Mouse (Mus musculus) macrophage (primary cell): ENCODE data around the gene Gm45062. TPM values are rescaled to one million over a fixed set of nuclear protein-coding genes. Genes with fewer than 3 reads are reported as not detected.

Source experiments
- H3K27ac ChIP-seq: fragments of 350-480 bp; formaldehyde crosslinking; 2 replicates; pipeline ENCODE4 v1.9.0; 2021
- H3K36me3 ChIP-seq: fragments of 350-480 bp; formaldehyde crosslinking; 2 replicates; pipeline ENCODE4 v1.9.0; 2021; ENCODE audit errors: inconsistent target
- H3K4me3 ChIP-seq: fragments of 350-480 bp; formaldehyde crosslinking; 2 replicates; pipeline ENCODE4 v1.9.0; 2021; ENCODE audit errors: inconsistent target
- H3K79me2 ChIP-seq: fragments of 350-480 bp; formaldehyde crosslinking; 2 replicates; pipeline ENCODE4 v1.9.0; 2021; ENCODE audit errors: inconsistent target
- WGBS: methylation state at CpG from one replicate; pipeline ENCODE4 v1.1.7; 2026; ENCODE audit warnings: inconsistent platforms; ENCODE audit not compliant: missing documents; 5-methylcytosine and 5-hydroxymethylcytosine counted together
- polyA plus RNA-seq: library from polyadenylated mRNA; stranded (reverse); fragments of 250-400 nt; gene quantifications from 3 replicates; pipeline ENCODE4 v1.2.4, GENCODE M21; 2018; ENCODE audit warnings: inconsistent platforms

Gm45062 gene
- polyA plus RNA-seq, 1 experiment from 2014 or later = 2.7 TPM

DNA sequence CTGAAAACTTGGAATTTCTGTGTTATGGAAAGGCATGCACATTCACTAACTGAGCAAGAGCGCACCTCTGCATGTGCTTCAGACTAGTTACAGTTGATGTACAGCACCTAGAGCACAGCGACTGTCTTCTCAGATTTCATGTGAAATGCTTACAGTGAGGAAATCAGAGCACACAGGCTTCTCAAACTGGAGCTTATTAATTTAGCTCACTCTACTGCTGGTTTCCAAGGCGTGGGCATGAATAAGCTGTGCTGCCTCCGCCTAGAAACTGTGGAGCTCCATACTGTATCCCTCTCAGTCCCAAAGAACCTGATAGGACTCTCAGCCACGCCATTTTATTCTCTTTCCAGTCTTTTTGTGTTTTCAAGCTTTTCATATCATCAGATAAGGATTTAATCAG lies 143.9 kb downstream of the Gm45062 start:
- Histone ChIP-seq H3K79me2 (no peaks in the 10 kb centered on the region), H3K4me3 (no peak overlapping the region), H3K27ac (no peak overlapping the region), H3K36me3 (no peaks in the 10 kb centered on the region)
- 96% methylated on average over 5 of the region's 5 CpGs for WGBS

DNA sequence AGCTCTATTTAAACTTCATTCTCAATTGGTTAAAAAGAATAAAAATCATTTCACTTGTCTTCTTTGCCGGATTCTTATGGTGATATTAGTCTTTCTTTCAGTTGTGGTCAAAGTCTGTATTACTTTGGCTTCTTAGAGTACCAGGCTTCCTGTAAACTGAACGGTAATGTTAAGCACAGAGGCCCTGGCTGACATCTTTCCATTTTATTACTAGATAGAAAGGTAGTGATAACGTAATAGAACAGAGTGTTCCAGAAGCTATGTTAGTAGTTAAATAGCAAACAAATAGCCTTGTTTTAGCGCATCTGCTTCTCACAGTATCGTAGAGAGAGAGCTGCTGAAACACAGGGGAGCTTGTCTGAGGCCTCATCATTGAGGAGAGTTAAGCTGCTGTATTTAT lies 146.6 kb downstream of the Gm45062 start:
- H3K36me3 ChIP-seq = no peaks in the 10 kb centered on the region
- H3K4me3 ChIP-seq = no peak overlapping the region
- no peak overlapping the region for H3K27ac ChIP-seq
- H3K79me2 ChIP-seq = no peaks in the 10 kb centered on the region
- 96% methylated on average over 5 of the region's 5 CpGs for WGBS

DNA sequence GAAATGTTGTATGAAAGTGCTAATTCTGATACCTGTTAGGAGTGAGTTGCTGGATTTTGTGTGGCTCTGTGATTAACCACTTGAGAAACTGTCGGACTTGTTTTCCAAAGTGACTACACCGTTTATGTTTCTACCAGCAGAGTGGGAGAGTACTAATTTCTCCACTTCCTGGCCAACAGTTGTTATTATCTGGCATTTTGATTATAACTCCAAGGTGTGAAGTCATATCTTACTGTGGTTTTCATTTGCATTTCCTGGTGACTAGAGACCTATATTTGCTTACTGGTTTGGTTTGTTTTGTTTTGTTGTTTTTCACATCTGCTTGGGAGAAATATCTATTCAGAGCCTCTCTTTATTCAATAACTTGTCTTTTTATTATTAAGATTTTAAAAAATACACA lies 149.1 kb downstream of the Gm45062 start:
- 88% methylated on average over 2 of the region's 2 CpGs for WGBS
- H3K36me3 ChIP-seq = no peaks in the 10 kb centered on the region
- H3K79me2 ChIP-seq = no peaks in the 10 kb centered on the region
- H3K4me3 ChIP-seq = no peak overlapping the region
- no peak overlapping the region for H3K27ac ChIP-seq

DNA sequence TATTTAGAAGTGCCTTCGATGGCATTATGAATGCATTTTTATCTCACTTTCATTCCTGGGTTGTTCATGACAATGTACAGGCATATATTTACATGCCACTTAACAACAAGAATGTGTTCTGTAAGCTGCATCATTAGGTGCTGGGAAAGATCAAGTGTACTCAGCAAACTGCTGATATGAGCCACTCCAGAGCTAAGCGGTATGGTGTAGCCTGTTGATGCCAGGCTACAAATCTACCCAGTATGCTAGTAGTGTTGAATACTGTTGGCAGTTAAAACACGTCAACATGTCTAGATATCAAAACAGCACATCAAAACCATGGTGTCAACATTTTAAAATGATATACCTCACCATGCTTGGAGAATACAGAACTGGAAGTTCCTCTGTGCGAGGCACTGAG lies 150.6 kb downstream of the Gm45062 start:
- Histone ChIP-seq H3K79me2 (no peaks in the 10 kb centered on the region), H3K27ac (no peak overlapping the region), H3K4me3 (no peak overlapping the region), H3K36me3 (no peaks in the 10 kb centered on the region)
- 94% methylated on average over 4 of the region's 4 CpGs for WGBS

DNA sequence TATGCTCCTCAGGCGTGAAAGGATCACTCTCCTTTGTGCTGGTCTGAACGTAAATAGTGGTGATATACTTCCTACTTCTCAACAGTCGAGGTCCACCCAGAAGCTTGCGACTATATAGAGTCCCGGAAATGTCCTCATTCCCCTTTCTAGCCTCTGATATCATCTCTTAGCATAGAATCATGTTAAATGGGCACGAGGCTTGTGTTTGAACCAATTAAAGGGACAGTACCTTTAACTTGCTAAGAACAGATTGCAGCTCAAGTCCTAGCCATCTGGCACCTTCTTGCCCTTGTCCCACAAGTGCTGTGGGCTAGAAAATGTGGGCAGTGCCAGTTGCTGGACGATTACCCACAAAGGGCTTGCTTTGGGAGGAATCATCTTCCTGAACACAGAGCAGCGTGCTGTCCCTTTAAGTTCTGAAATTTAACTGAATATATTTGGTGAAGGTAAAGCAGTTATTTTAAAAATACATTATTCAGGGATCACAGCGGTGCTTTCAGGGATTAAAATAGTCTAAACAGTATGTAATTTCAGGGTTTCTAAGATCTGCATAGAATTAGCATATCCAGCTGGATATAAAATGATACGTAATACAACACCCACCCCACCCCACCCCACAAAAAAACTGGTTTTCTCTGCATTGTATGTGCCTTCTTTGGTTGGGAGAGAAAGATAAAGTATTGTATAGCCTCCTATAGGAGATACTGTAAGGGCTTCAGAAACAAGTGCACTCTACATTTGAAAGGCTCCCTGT lies 153.8 kb downstream of the Gm45062 start:
- WGBS = 75% methylated on average over 9 of the region's 10 CpGs
- Histone ChIP-seq H3K4me3 (no peak overlapping the region), H3K27ac (peak overlapping the region; percentile 65), H3K79me2 (no peaks in the 10 kb centered on the region), H3K36me3 (no peaks in the 10 kb centered on the region)

DNA sequence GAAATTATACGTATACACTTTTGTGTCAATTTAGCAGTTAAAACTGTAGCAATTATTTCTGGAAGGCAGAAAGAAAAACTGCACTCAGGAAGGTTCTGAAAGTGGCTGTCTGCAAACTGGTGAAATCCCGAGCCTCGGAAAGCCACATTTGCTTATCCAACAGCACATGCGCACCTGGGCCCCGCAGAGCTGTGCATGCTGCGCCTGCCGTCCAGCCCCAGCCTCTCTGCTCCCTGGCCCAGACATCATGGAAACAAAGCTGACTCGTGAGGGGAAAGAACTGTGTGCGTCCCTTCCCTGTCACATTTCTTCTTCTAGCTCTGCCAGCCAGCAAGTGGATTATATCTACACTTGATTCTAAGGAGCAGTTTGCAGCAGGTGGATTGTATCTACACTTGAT lies 154.8 kb downstream of the Gm45062 start:
- Histone ChIP-seq H3K4me3 (no peak overlapping the region), H3K79me2 (no peaks in the 10 kb centered on the region), H3K36me3 (no peaks in the 10 kb centered on the region), H3K27ac (no peak overlapping the region)
- WGBS = over 99% methylated on average over 9 of the region's 9 CpGs

DNA sequence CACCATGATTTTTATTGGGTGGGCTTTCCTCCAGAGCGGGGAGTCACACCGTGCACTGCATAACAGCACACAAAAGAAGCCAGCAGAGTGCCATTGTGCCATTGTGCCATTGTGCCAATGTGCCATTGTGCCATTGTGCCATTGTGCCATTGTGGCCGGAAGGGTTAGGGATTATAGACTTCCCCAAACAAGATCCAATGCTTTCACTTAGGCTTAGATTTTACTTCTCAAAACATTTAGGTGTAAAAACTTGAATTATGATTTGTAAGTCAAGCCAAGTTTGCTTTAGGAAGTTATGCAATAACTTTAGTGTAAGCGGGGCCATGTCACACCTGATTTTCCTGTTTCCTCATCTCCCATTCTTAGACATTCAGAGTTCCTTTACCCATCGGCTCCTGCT lies 156.6 kb downstream of the Gm45062 start:
- Histone ChIP-seq H3K36me3 (no peaks in the 10 kb centered on the region), H3K4me3 (no peak overlapping the region), H3K27ac (no peak overlapping the region), H3K79me2 (no peaks in the 10 kb centered on the region)
- WGBS = 94% methylated on average over 5 of the region's 5 CpGs

DNA sequence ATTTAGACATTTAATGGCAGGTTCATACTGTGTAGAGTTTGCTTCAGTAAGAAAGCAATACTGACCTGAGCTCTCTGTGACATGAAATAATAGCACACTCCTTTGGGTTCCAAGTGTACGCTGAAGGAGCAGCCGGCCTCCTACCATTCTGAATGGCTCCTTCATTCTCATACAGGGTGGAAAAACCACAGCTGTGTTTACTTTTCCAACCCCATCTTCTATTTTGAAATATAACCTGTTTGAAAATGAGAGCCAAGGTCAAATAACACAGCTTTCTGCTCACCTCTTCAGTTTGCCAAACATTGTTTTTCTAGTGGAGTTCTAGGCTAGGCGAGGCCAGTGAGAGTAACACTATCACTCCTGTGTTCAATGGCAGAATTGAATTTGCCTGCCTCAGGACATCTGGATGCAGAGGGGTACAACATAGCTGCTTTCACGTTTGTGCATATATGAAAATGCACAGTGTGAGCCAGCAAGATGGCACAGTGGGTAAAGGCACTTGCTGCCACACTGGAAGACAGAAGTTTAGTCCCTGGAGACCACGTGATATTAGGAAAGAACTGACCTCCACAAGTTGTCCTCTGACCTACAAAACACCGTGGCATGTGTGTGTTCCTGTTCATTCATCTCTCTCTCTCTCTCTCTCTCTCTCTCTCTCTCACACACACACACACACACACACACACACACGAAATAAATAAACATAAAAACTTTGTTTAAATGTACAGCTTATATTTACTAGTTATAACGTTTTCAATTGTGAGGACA lies 157.7 kb downstream of the Gm45062 start:
- Histone ChIP-seq H3K36me3 (no peaks in the 10 kb centered on the region), H3K27ac (no peak overlapping the region), H3K79me2 (no peaks in the 10 kb centered on the region), H3K4me3 (no peak overlapping the region)
- WGBS = 88% methylated on average over 8 of the region's 8 CpGs

DNA sequence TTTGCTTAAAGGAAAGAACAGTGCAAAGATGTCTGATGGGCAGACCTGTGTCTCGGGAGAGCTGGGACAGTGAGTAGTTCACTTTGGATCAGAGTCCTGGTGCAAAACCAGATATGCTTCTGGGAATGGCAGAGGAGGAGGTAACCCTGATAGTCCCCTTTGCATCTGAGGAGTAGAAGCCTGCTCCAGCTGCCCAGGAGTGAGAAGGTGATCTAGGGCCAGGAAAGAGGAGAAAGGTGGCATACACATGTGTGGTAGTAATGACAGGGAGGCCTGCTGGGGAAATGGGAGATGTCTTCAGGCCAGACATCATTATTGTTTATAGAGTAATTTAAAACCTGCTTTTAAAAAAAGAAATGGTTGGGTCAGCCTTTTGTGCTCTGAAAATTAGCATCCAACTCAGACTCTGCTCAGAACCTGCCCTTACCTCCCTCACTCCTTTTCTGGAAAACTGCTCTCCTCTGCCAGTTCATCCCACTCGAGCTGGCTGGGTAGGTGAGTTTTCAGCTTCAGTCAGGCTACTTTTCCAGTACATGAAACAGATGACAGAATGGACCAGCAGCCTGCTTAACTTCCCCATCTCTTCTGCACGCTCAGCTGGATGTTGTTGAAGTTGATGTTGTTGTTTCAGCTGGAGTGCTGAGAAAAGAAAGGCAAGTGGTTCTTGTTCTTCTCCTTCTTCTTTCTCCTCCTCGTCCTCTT lies 160.4 kb downstream of the Gm45062 start:
- no peak overlapping the region for H3K4me3 ChIP-seq
- H3K36me3 ChIP-seq = no peaks in the 10 kb centered on the region
- no peaks in the 10 kb centered on the region for H3K79me2 ChIP-seq
- H3K27ac ChIP-seq = peak overlapping the region; percentile 80
- 57% methylated on average over 4 of the region's 4 CpGs for WGBS

DNA sequence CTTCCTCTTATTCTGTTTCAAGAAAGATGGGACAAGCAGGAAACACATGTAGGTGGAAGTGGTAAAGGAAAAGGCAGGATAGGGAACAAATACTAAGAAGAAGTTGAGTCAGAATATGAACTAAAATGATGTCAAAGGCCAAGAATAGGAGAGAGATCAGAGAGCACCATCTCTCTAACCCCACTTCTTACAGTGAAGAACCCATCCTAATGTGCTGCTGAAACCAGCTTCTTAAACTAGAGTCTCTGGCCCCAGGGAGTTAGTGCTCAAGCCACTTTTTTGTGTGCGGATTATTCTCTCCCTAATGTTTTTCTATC lies 160.9 kb downstream of the Gm45062 start:
- Histone ChIP-seq H3K79me2 (no peaks in the 10 kb centered on the region), H3K27ac (peak overlapping the region; percentile 80), H3K4me3 (no peak overlapping the region), H3K36me3 (no peaks in the 10 kb centered on the region)
- 100% methylated on average over 1 of the region's 1 CpGs for WGBS

DNA sequence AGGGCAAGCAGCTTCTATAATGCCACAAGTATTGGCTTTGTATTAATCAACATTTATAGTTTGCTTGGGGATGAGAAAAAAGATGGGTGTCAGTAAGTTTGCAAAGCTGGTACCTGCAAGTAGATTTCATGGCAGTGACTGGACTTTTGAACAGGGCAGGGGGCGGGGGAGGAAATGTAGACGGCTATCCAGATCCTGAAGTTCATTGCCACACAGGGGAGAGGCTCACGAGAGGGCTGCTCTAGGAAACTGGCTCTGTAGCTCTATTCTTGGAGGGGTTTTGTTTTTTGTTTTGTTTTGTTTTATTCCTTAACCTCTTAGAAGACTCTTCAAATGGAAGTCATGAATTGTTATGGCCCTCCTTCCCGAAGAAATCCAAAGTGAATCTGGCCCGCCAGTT lies 162.2 kb downstream of the Gm45062 start:
- WGBS = 93% methylated on average over 5 of the region's 5 CpGs
- no peaks in the 10 kb centered on the region for H3K36me3 ChIP-seq
- peak overlapping the region; percentile 80; the same call in 1 of the 2 replicates for H3K27ac ChIP-seq
- H3K4me3 ChIP-seq = no peak overlapping the region
- H3K79me2 ChIP-seq = no peaks in the 10 kb centered on the region

DNA sequence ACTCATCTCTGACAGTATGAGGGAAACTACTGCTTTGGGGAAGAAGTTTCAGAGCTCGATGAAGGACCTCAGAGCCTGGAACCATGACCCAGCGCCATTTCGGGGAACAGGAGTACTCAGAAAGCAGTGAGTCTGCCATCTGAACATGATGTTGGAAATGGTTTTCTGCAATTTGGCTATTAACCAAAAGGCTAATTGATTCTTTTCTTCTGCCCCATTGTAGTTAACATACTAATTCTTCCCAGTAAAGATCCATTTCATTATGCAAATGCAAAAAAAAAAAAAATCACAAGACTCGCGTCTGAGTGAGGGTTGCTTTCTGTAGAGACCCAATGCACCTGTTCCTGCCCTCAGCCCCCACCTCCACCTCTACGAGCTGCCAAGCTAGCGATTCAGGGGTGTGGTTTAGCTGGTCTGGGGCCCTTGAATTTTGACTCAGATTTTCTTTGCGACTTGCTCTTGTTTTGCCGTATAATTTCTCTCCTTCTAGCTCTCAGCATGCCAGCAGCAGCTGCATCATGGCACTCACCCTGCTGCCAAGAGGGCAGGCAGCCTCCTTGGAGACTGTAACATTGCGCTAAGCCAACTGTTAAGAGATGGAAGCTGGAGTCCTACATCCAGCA lies 162.8 kb downstream of the Gm45062 start:
- no peaks in the 10 kb centered on the region for H3K36me3 ChIP-seq
- no peak overlapping the region for H3K27ac ChIP-seq
- H3K79me2 ChIP-seq = no peaks in the 10 kb centered on the region
- WGBS = 90% methylated on average over 10 of the region's 10 CpGs
- H3K4me3 ChIP-seq = no peak overlapping the region

DNA sequence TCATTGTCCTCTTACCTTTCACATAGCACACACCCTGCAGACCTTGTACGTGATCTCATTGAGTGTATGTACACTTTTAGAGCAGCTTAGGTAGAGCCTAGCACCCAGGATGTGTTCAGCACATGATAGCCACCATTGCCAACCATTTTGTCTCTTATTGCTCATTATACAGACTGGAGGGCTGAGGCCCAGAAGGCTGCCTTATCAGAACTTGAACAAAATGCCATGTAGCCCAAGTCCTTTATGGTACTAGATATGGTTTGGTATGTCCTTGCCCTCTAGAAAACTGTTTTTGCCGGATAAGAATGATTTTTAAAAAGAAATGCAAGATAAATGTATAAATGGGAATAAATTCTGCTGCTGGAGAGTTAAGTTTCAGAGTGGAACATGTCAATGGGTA lies 163.9 kb downstream of the Gm45062 start:
- H3K27ac ChIP-seq = no peak overlapping the region
- no peak overlapping the region for H3K4me3 ChIP-seq
- WGBS = 90% methylated on average over 2 of the region's 2 CpGs
- no peaks in the 10 kb centered on the region for H3K79me2 ChIP-seq
- H3K36me3 ChIP-seq = no peaks in the 10 kb centered on the region

DNA sequence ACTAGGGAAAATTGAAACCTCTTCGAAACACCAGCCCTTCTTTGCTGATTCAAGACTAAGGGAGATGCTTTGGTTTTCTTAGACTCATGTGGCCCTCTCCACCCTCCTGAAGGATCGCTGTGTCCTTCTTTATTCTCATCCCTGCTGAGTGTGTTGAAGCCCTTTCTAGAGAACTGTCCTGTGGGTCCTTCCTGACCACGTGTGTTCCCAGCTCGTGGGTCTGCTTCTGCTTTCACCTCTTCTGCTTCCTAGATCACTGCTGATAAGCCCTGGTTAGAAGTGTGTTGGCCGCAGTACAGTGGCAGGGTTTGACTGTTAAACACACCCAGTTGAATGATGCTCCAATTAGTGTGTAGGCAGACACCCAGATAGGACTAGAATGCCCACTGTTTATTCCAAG lies 168.4 kb downstream of the Gm45062 start:
- H3K79me2 ChIP-seq = no peaks in the 10 kb centered on the region
- H3K27ac ChIP-seq = peak overlapping the region; percentile 21; the same call in 1 of the 2 replicates
- no peaks in the 10 kb centered on the region for H3K36me3 ChIP-seq
- no peak overlapping the region for H3K4me3 ChIP-seq
- WGBS = 36% methylated on average over 5 of the region's 5 CpGs
